Mouse (Mus musculus) spleen, adult 2 months (tissue): ENCODE measurements around the gene Hoxa9. TPM values are rescaled to one million over a fixed set of nuclear protein-coding genes. Genes with fewer than 3 reads are reported as not detected.
A peak's percentile ranks its signal among the peaks of the same experiment; 100 is the strongest.

ENCODE experiments used
- DNase-seq, 2 experiments: peaks; one replicate each; pipeline versions ENCODE4 v3.0.0 to v3.0.0-alpha.2; 2012 to 2021; ENCODE audit warnings: low spot score in 2 of 2, low read depth in 1 of 2
- H3K27ac ChIP-seq: fragments of 200-500 bp; 2 replicates; pipeline ENCODE4 v1.5.1; 2012; ENCODE audit warnings: low read length, inconsistent platforms; ENCODE audit not compliant: insufficient read depth
- H3K27me3 ChIP-seq: fragments of 200-500 bp; 2 replicates; pipeline ENCODE4 v1.6.1; 2012; ENCODE audit warnings: mild to moderate bottlenecking, moderate library complexity, low read length, inconsistent platforms; ENCODE audit not compliant: control insufficient read depth, insufficient read depth
- H3K36me3 ChIP-seq: fragments of 200-500 bp; 2 replicates; pipeline ENCODE4 v1.6.1; 2012; ENCODE audit warnings: mild to moderate bottlenecking, low read length, inconsistent platforms; ENCODE audit not compliant: control insufficient read depth, insufficient read depth
- H3K4me1 ChIP-seq: fragments of 200-500 bp; 2 replicates; pipeline ENCODE4 v1.6.1; 2011; ENCODE audit warnings: inconsistent platforms; ENCODE audit not compliant: control insufficient read depth, insufficient read depth, insufficient read length
- H3K4me3 ChIP-seq: fragments of 200-500 bp; 2 replicates; pipeline ENCODE4 v1.5.1; 2011; ENCODE audit warnings: mild to moderate bottlenecking, inconsistent platforms; ENCODE audit not compliant: insufficient read depth, insufficient read length; ENCODE audit errors: extremely low read depth
- CTCF ChIP-seq: fragments of 200-500 bp; IDR thresholded peaks from 2 replicates; pipeline ENCODE4 v1.5.1; 2011; ENCODE audit warnings: mild to moderate bottlenecking, inconsistent platforms; ENCODE audit not compliant: insufficient read depth, insufficient read length, insufficient replicate concordance; ENCODE audit errors: extremely low read depth
- POLR2A ChIP-seq: fragments of 200-500 bp; IDR thresholded peaks from 2 replicates; pipeline ENCODE4 v1.6.1; 2011; ENCODE audit warnings: low read depth, low read length, inconsistent platforms
- WGBS: fragments of 180-500 bp; shearing (Covaris S2); methylation state at CpG from one replicate; pipeline ENCODE4 v1.1.7; 2018; 5-methylcytosine and 5-hydroxymethylcytosine counted together
- polyA plus RNA-seq: library from polyadenylated mRNA; depleted of rRNA; stranded (reverse); fragments of >200 nt; gene quantifications from 2 replicates; pipeline ENCODE4 v1.2.3, GENCODE M21; 2012

The Hoxa9 gene
- polyA plus RNA-seq, 1 experiment: 0.18 TPM

DNA sequence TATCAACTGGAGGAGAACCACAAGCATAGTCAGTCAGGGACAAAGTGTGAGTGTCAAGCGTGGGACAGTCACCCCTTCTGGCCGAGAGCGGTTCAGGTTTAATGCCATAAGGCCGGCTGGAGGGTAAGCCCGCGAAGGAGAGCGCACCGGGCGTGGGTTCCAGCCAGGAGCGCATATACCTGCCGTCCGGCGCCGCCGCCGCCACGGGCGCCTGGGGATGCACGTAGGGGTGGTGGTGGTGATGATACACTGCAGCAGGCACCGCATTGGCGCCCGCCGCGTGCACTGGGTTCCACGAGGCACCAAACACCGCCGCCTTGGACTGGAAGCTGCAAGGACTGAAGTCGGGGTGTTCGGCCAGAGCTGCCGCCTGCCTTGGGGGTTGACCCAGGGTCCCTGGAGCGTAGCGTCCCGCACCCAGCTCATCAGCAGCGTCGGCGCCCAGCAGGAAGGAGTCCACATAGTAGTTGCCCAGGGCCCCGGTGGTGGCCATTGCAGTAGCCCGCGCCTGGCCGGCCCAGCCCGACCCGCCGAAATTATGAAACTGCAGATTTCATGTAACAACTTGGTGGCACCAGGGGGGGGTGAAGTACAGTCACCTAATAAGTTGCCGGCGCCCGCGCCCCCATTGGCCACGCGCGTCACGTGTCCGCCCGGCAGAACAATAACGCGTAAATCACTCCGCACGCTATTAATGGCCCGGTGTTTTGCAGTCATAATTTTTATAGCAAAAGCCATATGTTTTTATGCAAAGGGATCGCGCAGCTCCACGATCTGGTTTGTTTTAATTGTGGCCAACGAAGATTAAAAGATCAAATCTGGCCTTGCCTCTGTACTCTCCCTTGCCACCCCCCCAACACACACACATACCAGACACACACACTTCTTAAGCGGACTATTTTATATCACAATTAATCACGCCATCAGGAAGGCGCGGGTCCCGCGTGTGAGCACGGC, 5.0 kb downstream of the Hoxa9 start:
- DNase-seq: no peak
- whole genome bisulfite sequencing: under 1% methylated on average over 69 of the region's 69 CpGs
- H3K36me3 ChIP-seq: no peaks in the 10 kb centered on the region
- peak overlapping the region; percentile 2; the same call in 1 of the 2 replicates for H3K4me3 ChIP-seq
- H3K27ac ChIP-seq: no peak overlapping the region
- TF ChIP-seq POLR2A: no peak
- TF ChIP-seq CTCF: no peak
- H3K4me1 ChIP-seq: peaks cover 15% of the 10 kb centered on the region; the same call in 1 of the 2 replicates
- H3K27me3 ChIP-seq: peaks cover 56% of the 10 kb centered on the region

DNA sequence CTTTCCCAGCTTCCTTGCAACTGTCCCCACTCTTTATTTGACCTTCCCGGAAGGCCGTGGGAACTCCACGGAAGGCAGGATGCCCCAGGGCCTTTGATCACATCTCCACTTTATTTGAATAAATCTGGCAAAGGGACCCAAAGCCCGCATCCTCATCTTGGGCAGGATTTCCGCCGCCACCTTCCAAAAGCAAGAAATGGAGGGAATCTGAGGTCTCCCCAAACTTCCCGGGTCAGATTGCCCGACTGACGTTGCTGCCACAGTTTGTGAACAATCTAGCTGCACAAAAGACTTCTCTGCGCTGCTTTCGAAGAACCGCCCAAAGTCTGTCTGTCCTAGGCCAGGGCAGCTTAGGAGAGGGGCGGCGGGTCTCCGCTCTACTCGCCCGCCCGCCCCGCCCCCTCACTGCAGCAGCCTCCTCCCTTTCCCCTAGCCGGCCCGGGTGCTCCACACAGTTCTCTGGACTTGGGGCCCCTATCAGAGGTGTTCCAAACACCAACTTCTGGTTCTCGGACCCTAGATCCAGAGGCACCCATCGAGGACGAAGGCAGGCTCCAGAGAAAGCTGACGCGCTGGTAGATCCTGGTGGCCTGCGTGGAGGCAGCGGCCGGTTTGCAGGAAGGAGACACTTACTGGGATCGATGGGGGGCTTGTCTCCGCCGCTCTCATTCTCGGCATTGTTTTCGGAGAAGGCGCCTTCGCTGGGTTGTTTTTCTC, 5.8 kb downstream of the Hoxa9 start:
- DNase-seq: no peak
- H3K27me3 ChIP-seq: peaks cover 53% of the 10 kb centered on the region
- peaks cover 14% of the 10 kb centered on the region; the same call in 1 of the 2 replicates for H3K4me1 ChIP-seq
- H3K36me3 ChIP-seq: no peaks in the 10 kb centered on the region
- H3K27ac ChIP-seq: no peak overlapping the region
- under 1% methylated on average over 36 of the region's 36 CpGs for WGBS
- TF ChIP-seq POLR2A (no peak), CTCF (no peak)
- H3K4me3 ChIP-seq: peak overlapping the region; percentile 2; the same call in 1 of the 2 replicates

DNA sequence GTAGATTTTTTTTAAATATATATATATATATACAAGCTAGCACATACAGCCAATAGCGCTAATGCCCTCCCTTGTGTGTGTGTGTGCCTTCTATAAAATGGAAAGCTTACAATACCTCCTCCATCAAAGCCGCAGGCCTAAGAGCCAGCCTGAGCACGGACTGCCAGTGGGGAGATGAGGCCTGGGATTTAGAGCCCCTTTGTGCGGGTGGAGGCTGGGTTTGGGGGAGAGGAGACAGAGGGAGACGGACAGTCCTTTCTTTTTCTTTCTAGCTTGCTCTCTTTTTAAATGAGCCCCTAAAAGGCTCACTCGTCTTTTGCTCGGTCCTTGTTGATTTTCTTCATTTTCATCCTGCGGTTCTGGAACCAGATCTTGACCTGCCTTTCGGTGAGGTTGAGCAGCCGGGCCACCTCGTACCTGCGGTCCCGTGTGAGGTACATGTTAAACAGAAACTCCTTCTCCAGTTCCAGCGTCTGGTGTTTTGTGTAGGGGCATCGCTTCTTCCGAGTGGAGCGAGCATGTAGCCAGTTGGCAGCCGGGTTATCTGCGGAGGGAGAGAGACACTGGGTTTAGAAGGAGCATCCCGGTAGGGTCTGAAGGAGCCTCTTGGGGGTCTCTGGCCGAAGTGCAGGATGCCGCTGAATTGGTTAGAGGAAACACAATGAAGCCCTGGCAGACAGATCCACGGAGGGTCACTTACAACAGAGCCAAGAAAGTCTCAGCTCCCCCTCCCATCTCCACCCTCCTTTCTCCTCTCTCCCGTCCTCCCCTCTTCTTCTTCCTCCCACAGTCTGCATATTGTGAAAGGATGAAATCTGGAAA, 6.7 kb downstream of the Hoxa9 start:
- H3K36me3 ChIP-seq: no peaks in the 10 kb centered on the region
- no peak for TF ChIP-seq POLR2A
- TF ChIP-seq CTCF: no peak
- peaks cover 51% of the 10 kb centered on the region for H3K27me3 ChIP-seq
- peaks cover 7% of the 10 kb centered on the region; the same call in 1 of the 2 replicates for H3K4me1 ChIP-seq
- WGBS: 8% methylated on average over 24 of the region's 24 CpGs
- H3K27ac ChIP-seq: no peak overlapping the region
- no peak for DNase-seq
- no peak overlapping the region for H3K4me3 ChIP-seq

DNA sequence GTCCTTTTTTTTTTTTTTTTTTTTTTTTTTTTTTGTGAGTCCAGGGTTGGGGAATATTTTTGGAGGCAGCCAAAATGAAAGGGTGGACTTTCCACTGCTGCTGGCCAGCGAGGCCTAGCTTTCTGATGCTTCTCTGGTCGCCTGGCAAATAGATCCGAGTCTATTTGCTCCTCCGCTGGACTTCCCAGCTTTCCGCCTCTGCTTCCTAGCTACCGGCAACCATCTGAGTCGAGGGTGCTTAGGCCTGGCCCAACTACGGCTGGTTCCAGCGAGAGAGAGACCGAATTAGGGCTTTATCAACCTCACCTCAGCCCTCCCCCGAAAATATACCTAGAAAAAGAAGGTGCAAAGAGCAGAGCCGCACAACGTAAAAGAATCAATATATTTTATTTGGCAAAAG, 8.2 kb downstream of the Hoxa9 start:
- H3K4me1 ChIP-seq: peaks cover 7% of the 10 kb centered on the region
- whole genome bisulfite sequencing: 35% methylated on average over 13 of the region's 13 CpGs
- H3K4me3 ChIP-seq: no peak overlapping the region
- TF ChIP-seq POLR2A: no peak
- H3K27ac ChIP-seq: no peak overlapping the region
- H3K36me3 ChIP-seq: no peaks in the 10 kb centered on the region
- peaks cover 57% of the 10 kb centered on the region for H3K27me3 ChIP-seq
- DNase-seq: no peak

DNA sequence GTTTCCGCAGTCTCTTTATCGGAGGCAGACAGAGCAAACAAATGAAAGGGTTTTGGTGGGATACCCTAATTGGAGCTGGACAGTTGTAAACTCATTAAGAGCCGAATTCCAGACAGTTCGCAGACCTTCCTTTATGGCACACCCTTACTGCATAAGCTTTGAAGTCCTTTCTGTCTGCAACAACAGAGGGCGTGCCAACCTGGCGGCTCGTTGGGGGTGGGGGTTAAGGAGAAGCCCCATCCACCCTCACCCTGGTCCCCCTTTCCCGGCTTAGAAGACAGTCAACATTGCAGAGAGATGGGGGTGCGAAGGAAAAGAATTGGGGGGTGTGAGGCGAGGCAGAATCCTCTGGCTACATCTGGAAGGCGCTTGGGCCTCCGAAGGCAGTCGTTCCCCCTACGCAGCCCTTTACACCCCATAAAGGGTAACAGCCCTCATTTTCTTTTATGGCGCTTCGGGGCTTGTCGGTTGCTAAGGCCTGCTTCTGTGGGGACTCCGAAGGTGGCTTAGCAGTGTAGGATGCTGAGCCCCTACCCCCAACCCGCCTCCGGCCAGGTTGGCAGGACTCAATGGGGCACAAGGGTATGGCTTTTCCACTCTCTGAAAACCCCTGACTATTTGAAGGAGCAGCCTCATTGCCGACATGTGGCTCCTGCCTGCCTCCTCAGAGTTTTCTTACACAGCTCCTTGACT, 8.8 kb downstream of the Hoxa9 start:
- 14% methylated on average over 21 of the region's 21 CpGs for WGBS
- H3K4me3 ChIP-seq: no peak overlapping the region
- no peaks in the 10 kb centered on the region for H3K36me3 ChIP-seq
- DNase-seq: no peak
- H3K27me3 ChIP-seq: peaks cover 62% of the 10 kb centered on the region
- no peak for TF ChIP-seq POLR2A
- no peak for TF ChIP-seq CTCF
- no peak overlapping the region for H3K27ac ChIP-seq
- H3K4me1 ChIP-seq: peaks cover 12% of the 10 kb centered on the region

DNA sequence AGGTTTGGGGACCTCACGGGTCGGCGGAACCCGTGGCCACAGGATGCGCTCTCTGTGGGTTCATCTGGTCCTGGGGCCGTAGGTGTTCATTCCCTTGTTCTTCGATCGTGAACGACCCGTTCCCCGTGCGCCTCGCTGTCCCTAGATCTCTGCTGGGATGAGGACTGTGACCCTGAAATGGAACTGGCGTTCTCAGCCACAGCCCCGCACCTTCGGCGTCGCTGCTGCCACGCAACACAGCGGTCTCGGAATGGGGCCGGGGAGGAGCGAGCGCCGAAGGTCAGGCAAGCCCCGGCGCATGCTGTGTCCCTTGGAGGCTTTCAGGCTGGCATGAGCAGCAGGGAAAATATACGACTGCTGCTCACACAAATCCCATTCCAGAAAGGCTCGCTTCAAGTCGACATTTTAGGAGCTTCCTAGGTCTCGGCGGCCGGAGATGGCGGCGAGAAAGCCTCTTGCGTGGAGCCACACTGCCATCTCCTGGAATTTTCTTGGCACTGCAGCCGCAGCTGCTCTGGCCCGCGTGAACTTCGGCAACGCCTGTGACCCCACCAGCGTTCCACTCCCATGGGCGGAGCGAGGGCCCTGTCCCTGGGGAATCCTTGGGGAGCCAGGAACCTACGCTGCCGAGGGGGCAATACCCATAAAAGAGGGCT, 9.4 kb downstream of the Hoxa9 start, which contains the start of gene Hoxa7:
TSS of gene Hoxa7 (minus strand) at position 518 of the 656 bp plus-strand sequence.
- TF ChIP-seq POLR2A (no peak), CTCF (peak; percentile 94)
- DNase-seq: peak in 1 of 2 experiments; percentile 60

More for the DNA sequence above, 9.4 kb downstream of the Hoxa9 start, which contains the start of gene Hoxa7:
- Histone ChIP-seq H3K27me3 (peaks cover 60% of the 10 kb centered on the region), H3K4me1 (peaks cover 16% of the 10 kb centered on the region), H3K4me3 (peak within 1 kb of the TSS; percentile 73), H3K27ac (no peak within 1 kb of the TSS), H3K36me3 (no peaks in the 10 kb centered on the region)
- WGBS: 1% methylated on average over 46 of the region's 46 CpGs
